Mouse (Mus musculus): ENCODE data around the gene Fat3. TPM values are rescaled to one million over a fixed set of nuclear protein-coding genes. Genes with fewer than 3 reads are reported as not detected.

Fat3 gene
- polyA plus RNA-seq (2014; fragmentation: Illumina TruSeq; extraction: RNeasy Lipid Tissue Mini Kit (QIAGEN cat#74804); ENCODE audit: low replicate concordance) = 0.41 TPM

DNA sequence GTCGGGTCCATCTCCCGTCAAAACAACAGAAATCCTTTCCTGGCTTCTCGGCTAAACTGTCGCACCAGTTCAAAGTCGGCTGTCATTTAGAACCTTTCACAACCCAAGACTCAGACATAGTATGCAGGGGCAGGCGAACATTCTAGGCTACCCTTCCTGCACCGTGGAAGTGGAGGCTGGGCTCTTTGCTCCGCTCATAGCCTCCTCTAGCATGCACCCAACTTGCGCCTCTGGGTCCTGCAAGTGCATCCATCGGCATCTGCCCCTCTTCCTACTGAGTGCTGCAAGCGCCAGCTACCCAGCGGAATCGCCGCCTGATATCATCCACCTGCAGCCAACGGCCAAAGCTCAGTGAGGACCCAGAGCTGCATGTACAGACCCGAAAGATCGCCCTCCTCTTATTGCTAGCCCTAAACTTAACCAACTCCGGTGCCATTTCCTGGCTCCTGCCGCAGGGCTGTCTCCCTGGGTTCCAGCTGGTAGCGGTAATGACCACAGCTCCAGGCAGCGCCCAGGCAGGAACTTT is at the start of gene Fat3:
Fat3 (minus strand) TSS at position 100 of the 526 bp plus-strand sequence.

GRCm38 (mm10) chr9:15874506-15875160 is 626.5 kb downstream of the Fat3 start, which contains the start of gene Mtnr1b:
Gene Mtnr1b (minus strand): TSS chr9:15874556.

